Mouse (Mus musculus) left cerebral cortex, postnatal 10 days (tissue): Measurements from ENCODE around the gene Cfap52. TPM values are rescaled to one million over a fixed set of nuclear protein-coding genes. Genes with fewer than 3 reads are reported as not detected.

Experiments used
- DNase-seq, 2 experiments: peaks; one replicate each; pipeline ENCODE4 v3.0.0; 2021 to 2022; ENCODE audit warnings: low spot score in 2 of 2, mixed read lengths in 1 of 2; ENCODE audit errors: extremely low spot score in 1 of 2
- intact Hi-C: fragments of 180-260 bp; cut with DNase I; formaldehyde crosslinking; loops from one replicate; pipeline ENCODE4 v1.15.1; 2025
- total RNA-seq, 2 experiments: library from RNA; stranded (reverse); gene quantifications; 2 replicates each; pipeline ENCODE4 v1.2.3; 2021

Cfap52 gene
- total RNA-seq, 2 experiments from 2014 or later = 7.2 to 9.9 TPM

DNA sequence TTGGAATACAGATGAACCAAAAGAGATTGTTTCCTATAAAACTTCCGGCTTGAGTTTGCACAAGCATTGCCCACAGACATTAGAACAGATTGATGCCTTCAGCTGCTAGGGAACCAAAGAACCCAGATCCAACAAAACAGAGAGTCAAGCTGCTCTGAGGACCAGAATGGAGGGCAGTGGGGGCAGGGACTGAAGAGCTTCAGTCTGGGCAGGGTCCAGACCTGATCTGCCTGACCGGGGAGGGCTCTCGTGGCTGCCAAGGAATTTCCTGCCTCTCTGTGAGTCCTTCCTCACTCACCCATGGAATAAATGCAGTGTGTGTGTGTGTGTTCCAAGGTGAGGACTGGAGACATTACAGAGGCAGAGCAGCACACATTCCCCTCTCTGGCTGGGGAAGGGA, 17.2 kb downstream of the Cfap52 start:
- no peak for DNase-seq

DNA sequence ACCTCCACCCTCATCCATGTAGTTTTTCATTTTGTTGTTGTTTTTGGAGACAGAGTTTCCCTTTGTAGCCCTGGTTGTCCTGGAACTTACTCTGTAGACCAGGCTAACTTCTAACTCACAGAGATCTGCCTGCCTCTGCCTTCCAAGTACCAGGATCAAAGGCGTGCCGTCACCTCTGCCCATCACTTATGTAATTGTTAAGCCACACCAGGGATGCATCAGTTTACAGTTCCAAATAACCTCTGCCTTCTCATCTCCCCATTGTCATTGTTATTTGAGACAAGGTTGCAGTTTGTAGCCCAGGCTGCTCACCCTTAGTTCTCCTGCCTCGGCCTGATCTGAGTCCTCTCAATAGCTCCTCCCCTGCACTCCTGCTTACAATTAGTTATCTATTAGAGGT, 33.3 kb downstream of the Cfap52 start:
- intact Hi-C loops = no loop called here
- DNase-seq = no peak

More for the DNA sequence above, 17.2 kb downstream of the Cfap52 start:
- intact Hi-C loops = no loop called here

DNA sequence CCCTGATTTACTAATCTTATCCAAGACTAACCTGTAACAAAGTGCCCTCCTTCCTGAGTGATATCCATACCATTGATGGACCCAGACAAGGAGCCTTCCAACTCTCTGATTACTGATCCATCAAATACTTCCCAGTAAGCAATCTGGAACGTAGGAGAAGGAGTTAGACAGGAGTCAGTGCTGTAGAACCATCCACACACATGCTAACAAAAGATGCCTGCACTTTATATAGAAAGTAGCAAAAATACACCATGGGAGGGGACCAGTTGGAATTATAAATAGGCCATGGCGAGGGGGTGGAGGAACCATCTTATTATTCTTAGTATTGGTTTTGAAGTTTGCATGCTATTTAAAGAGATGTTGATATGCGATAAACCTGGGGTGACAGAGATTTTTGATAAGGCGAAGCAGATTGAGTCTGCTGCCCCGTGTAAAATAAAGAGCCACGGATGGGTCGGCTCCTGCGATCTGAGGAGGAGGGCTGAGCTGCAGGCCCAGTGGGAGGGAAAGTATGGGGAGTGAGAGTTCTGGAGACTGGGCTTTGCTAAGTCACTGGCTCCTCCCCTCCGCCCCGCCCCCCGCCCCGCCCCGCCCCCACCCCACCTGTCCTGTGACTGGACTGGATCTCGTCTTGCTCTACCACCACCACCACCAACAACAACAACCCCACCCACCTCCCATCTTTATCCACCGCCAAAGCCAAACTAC, 38.9 kb downstream of the Cfap52 start:
- intact Hi-C loops = no loop called here
- DNase-seq = peak in 1 of 2 experiments; percentile 16

DNA sequence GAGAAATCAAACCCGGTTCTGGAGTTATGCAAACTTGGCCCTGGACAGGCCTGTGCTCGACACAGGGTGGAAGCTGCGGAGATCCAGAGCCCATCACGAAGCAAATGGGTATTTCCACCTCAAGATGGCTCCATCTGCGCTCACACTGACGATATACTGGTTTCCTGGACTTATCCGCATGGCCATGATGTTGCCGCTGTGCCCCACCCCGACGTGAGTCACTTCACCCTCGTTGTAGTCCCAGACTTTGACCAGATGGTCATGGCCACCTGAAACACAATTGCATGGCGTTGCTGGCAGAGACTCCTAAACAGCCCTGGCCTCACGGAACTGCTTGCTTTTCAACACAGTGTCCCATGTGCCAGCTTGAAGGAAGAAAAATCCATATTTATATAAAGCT, 40.5 kb downstream of the Cfap52 start:
- intact Hi-C loops = loop anchor here (5.0 kb wide), 1 partner anchor 38 kb away; no protein-coding TSS in a partner anchor
- peak in 1 of 2 experiments; percentile 32 for DNase-seq

DNA sequence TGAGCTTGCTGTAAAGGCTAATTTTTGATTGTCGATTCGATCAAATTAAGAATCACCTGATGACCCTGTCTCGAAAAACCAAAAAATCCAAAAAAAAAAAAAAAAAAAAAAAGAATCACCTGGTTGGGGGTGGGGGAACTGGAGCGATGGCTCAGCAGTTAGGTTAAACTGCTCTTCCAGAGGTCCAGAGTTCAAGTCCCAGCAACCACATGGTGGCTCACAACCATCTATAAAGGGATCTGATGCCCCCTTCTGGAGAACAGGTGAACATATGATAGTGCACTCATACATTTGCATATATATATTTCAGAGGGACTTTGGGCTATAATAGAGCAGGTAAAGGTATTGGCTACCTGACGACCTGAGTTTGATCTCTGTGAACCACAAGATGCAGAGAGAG, 41.7 kb downstream of the Cfap52 start:
- DNase-seq = no peak
- intact Hi-C loops = loop anchor here (2.0 to 5.0 kb wide), 2 partner anchors 36 to 103 kb away; no protein-coding TSS in a partner anchor

DNA sequence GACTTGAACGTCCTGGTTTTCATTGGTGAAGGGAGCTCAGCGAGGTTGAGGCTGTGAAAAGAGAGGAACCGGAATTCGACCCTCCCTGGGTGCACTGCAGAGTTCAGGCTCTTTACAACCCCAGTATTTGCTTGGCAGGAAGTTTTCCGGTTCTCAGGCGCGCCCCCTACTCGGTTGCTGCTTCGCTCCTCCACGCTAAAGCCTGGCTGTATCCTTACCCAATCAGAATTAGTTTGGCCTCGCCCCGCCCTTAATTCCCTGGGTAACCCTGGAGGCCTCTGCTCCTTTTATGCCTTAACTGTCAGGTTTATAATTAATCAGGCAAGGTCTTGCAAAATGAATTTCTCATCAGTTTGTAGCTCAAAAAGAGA, 42.7 kb downstream of the Cfap52 start:
- intact Hi-C loops = loop anchor here (2.0 to 5.0 kb wide), 2 partner anchors 35 to 102 kb away; no protein-coding TSS in a partner anchor

DNA sequence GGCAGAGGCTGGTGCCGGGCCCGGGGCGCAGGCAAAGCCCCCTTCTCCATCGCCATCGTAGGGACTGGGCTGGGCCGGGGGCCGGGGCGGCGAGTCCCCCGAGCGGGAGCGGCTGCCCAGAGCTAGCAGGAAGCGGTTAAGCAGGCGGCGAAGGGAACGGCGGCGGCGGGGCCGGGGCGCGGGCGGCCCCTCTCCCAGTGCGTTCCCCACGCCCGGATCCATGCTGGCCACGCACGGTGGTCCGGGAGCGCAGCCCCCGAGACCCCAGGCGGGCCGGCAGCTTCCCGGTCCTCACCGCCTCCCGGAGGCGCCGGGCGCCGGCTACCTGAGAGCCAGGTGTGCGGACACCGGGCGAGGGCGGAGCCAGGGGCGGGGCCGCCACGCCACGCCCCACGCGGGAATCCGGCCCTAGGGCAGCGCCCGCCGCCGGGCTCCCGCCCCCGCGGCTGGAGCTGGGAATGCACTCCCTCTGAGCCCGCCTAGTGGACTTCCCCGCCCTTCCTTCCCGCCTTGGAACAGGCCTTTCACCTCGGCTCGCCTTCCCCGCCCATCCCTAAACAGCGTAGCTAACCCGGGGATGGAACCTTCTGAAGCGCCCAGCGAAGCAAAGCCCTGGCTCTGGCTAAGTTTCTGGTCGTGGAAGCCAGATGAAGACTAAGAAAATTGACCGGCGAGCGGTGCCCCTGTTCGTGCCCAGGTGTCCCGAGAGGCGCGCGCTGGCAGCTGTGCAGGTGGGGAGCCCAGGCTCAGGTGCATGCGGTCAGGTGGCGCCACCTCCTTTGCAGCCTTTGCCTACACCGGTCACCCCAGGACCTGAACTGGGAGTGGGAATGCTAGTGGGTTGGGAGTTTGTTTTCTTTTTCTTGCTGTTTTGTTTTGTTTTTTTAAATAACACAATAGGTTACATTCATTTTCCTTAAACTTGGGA, 43.4 kb downstream of the Cfap52 start, which contains the start of gene Usp43:
Gene Usp43, minus strand, starts transcription at position 327 of the 928 bp plus-strand sequence.
- intact Hi-C loops = loop anchor here (2.0 to 5.0 kb wide), 2 partner anchors 35 to 101 kb away; no protein-coding TSS in a partner anchor
- peak in 1 of 2 experiments; percentile 88 for DNase-seq

More for the DNA sequence above, 42.7 kb downstream of the Cfap52 start:
- peak; percentile 65 to 83 for DNase-seq

DNA sequence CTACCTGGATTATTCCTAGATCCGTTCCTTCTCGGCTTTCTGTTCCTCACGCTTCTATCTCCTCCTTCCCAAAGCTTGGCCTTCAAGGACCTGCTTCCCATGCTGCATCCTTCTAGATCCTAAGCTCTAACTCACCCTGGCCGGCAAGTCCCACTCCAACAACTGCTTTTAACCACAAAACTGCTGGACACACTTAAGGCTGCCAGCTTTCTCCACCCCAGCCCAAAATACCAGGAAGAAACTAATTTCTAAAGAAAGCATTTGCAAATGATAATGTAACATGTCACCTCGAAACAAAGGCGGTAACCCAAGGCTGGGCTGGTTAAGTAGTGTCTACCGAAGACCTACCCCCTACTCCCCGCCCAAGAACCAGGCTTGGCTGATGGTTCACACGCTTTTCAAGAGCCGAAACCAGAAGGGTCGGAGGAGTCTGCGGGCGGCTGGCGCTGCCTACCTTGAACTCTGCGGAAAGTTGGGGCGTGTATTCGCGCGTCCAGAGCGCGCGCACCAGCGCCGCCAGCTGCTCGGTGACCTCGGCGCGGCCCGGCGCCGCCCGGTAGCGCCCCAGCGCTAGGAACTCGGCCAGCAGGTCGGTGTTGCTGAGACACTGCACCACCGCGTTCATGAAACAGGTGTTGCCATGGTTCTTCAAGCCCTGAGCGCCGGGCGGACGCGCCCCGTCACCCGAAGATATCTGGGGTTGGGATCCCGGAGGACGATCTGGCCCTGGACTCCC, 44.2 kb downstream of the Cfap52 start:
- intact Hi-C loops = loop anchor here (5.0 kb wide), 1 partner anchor 34 kb away; no protein-coding TSS in a partner anchor

DNA sequence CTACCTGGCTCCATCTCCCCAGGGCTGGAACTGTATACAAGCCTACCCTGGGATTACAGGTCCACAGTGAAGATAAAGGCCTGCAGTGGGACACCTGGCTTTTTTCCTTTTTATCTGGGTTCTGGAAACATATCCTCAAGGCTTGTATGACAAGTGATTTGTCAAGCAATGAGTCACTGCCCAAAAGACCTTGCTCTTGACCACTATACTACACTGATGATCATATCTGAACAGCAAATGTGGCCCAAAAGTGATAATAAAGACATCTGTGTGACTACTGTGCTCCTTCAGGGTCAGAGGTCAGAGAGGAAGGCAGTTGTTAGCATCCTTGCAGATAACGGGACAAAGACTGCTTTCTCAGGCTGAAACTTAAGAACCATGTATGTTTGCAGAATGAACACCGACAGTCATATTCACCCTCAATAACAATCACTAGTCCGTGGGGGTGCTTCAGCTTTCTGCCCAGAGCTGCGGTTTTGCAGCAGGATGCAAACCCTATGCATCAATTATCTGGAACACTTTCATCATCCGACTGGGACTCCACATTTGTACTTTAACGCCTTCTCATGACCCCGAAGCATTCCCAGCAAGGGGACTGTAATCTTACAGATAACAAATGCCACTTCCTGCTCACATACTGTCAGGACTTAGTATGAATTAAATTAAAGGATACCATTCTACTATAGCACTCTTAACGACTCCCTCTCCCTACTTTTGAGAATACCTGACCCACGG, 45.1 kb downstream of the Cfap52 start:
- intact Hi-C loops = loop anchor here (5.0 kb wide), 1 partner anchor 33 kb away; no protein-coding TSS in a partner anchor

More for the DNA sequence above, 44.2 kb downstream of the Cfap52 start:
- peak in 1 of 2 experiments; percentile 67 for DNase-seq

DNA sequence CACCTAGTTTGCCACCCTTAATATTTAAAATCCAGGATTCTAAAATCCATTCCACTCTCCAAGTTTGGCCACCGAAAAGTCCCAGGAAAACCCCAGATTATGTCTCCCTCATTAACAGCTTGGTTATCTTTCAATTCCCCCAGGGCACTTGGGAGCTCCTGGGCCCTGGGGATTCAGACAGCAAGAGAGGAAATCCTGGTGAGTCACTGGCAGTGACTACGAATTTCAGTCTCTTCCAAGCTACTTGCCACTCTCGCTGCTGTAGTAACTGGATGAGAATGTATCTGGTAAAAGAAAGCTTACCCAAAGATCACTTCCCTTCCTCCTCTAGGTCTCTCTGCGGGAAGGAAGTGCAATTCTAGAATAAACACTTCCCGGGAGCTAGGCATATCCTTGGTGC, 45.9 kb downstream of the Cfap52 start:
- intact Hi-C loops = no loop called here
- DNase-seq = no peak

More for the DNA sequence above, 45.1 kb downstream of the Cfap52 start:
- DNase-seq = no peak

DNA sequence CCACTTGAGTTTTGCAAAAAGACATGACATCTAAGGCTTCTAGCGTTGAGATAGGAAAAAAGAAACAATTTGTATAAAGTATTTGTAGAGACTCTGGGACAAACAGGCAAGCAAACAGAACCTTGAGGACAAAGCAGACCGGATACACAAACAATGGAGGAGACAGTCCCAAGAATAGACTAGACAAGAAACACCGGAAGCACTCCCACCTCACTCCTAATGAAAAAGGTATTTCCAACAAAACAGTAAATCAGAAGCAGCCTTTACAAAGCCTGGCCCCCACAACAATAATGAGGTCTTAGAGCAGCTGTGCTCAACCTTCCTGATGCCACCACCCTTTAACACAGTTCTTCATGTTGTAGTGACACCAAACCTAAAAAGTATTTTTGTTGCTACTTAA, 48.3 kb downstream of the Cfap52 start:
- intact Hi-C loops = no loop called here
- DNase-seq = no peak

DNA sequence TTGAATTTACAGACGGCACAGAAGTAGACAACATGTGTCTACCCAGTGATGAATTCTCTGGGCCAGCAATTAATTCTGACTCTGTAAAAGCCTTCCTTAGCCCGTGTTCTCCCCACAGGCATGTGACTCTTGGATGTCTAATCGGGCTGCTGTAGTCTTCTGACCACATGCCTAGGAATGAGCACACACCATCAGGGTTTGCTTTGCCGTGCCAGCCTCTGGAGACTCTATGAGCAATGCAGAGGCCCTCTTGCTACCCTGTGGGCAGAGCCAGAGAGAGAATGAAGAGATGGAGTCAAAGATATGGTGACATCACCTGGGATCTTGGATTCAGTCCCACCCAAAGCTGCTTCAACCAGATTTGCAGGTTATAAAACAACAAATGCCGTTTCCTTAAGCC, 54.4 kb downstream of the Cfap52 start:
- DNase-seq = no peak
- intact Hi-C loops = no loop called here

DNA sequence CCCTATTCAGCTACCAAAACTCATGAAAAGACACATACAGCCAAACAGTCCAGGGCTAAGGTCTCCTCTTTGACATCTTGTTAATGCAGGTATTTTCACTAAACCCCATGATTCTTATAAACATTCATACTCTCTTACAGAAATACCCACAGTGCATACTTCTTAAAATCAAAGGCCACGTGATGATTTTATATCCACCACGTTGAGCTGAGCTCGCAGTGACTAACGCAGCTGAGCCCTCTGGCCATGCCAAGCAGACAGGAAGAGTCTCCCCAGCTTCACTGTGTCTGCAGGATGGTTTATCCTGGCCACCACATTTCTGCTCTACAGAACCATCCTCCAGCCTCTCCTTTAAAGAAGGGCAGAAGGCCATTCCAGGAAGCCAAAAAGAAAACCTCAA, 61.7 kb downstream of the Cfap52 start:
- intact Hi-C loops = no loop called here
- no peak for DNase-seq

DNA sequence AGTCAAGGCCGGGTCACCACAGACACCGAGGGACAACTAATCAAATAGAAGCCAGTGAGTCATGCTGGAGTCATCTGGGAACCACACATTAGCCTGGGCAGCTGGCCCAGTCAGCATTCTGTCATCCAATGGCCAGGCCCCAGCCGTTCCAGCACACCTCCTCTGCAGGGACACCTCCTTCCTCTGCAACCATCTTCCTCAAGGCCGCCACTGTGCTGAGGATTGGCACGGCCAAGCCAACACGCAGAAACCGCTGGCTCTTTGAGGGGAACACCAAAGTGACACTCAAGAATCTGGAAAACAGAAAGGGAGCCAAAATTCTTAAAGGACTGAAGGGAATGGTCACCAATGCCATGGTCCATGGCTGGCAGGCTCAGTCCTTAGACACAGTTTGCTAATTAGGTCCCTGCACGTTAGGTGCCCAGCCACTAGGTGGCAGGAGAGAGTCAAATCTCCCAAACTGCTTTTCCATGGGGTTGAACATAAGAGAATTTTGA, 68.3 kb downstream of the Cfap52 start:
- intact Hi-C loops = no loop called here
- peak in 1 of 2 experiments; percentile 55 for DNase-seq

DNA sequence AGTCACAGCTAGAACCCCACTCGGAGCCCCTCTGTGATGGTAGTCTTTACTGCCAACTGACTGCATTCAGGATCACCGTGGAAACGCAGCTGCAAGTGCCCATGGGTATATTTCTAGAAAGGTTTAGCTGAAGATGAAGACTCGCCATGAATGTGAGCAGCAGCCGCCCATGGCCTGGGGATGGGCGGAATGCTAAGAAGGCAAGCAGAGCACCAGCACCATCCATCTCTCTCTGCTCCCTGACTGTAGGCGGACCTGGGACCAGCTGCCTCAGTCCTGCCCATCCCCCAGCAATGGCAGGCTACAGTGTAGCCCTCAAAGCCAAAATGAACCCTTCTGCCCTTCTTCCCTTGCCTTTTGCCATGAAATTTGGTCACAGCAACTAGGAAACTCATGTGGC, 69.8 kb downstream of the Cfap52 start:
- DNase-seq = no peak
- intact Hi-C loops = no loop called here

DNA sequence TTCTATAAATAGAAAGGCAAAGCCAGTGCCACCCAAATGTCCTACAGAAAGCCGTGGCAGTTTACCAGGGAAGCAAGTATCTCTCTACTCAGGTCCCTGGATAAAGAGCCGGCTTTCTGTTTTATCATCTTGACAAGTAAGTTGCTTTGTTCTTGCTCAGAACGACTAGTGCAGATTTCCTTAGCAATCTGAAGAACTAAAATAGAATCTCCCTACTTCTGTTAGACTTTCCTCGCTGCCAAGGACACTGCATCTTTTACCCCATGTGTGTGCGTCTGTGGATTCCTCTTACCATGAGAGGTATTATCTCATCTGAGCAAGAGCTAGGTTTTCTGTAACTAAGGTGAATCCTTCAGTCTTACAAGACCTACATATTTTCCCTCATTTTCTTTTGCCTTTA, 76.9 kb downstream of the Cfap52 start:
- peak in 1 of 2 experiments; percentile 41 for DNase-seq
- intact Hi-C loops = loop anchor here (5.0 kb wide), 2 partner anchors 34 to 66 kb away; partner anchors contain the start of gene Usp43

DNA sequence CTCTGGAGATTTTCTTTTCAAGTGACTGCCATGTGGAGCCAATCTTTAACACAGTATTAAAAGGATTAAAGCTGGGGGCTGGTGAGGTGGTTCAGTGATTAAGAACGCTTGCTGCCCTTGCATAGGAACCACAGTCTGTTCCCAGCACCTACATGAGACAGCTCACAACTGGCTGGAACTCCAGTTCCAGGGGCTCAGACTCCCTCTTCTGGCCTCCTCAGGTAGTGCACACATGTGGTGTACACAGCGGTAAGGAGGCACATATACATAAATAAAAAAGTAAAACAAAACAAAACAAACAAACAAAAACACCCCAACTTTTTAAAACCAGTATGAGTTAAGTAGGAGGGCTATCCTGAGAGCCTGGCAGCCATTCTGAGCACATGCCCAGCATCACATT, 79.5 kb downstream of the Cfap52 start:
- DNase-seq = no peak
- intact Hi-C loops = loop anchor here (5.0 kb wide), 2 partner anchors 36 to 64 kb away; partner anchors contain the start of gene Usp43
